Mouse (Mus musculus) G1E (cell line): ENCODE data around the gene Hpca. TPM values are rescaled to one million over a fixed set of nuclear protein-coding genes. Genes with fewer than 3 reads are reported as not detected.

ENCODE experiments used
- ATAC-seq: 2 replicates; pipeline ENCODE4 v1.8.0; 2016; ENCODE audit warnings: mild to moderate bottlenecking; ENCODE audit not compliant: insufficient number of reproducible peaks, poor library complexity, low FRiP score, severe bottlenecking; ENCODE audit errors: extremely low read depth
- DNase-seq: peaks from one replicate; pipeline ENCODE4 v3.0.0; 2012; ENCODE audit warnings: low spot score
- H3K27me3 ChIP-seq: 2 replicates; pipeline ENCODE4 v1.6.1; 2012; ENCODE audit warnings: mild to moderate bottlenecking, low read length, inconsistent platforms; ENCODE audit not compliant: insufficient read depth
- H3K36me3 ChIP-seq: replicated peaks from 2 replicates; pipeline ENCODE3; 2012; ENCODE audit warnings: mild to moderate bottlenecking, inconsistent platforms
- H3K4me1 ChIP-seq: 2 replicates; pipeline ENCODE4 v1.6.1; 2012; ENCODE audit warnings: low read depth, low read length, inconsistent platforms, mixed read lengths; ENCODE audit not compliant: insufficient read depth
- H3K4me3 ChIP-seq: 2 replicates; pipeline ENCODE4 v1.5.1; 2012; ENCODE audit warnings: low read depth, mild to moderate bottlenecking, inconsistent platforms, low read length, moderate library complexity, mixed read lengths
- H3K9me3 ChIP-seq: replicated peaks from 2 replicates; pipeline ENCODE4 v1.6.1; 2012; ENCODE audit warnings: inconsistent platforms
- CTCF ChIP-seq: IDR thresholded peaks from 2 replicates; pipeline ENCODE4 v1.5.1; 2012; ENCODE audit warnings: low read depth, low read length, inconsistent platforms, mixed read lengths
- GATA1 ChIP-seq: IDR thresholded peaks from 2 replicates; pipeline ENCODE4 v1.6.1; 2012; ENCODE audit warnings: borderline replicate concordance, low read length, inconsistent platforms, mixed read lengths
- GATA2 ChIP-seq: IDR thresholded peaks from 2 replicates; pipeline ENCODE4 v1.6.1; 2012; ENCODE audit warnings: low read depth, low read length, inconsistent platforms, borderline replicate concordance
- POLR2AphosphoS5 ChIP-seq: IDR thresholded peaks from 2 replicates; pipeline ENCODE4 v1.6.1; 2012; ENCODE audit warnings: low read depth, low read length, inconsistent platforms; ENCODE audit not compliant: insufficient replicate concordance
- TAL1 ChIP-seq: conservative IDR thresholded peaks from 2 replicates; pipeline ENCODE4 v1.6.1; 2012; ENCODE audit warnings: low read depth, low read length, inconsistent platforms, mixed read lengths
- polyA plus RNA-seq: library from polyadenylated mRNA; stranded (reverse); fragments of >175 nt; gene quantifications from 2 replicates; pipeline ENCODE4 v1.2.3, GENCODE M21; 2012
- total RNA-seq, 2 experiments: library from RNA; stranded (forward) in 1 of 2; stranded (reverse) in 1 of 2; fragments of 200-1000 nt in 1 of 2; fragments of >200 nt in 1 of 2; fragmentation: Nextera tagmentation in 1 of 2; gene quantifications; 2 replicates each; pipeline ENCODE4 v1.2.3; 2014 to 2017

Gene Hpca
- total and polyA plus RNA-seq, 3 experiments: not detected

DNA sequence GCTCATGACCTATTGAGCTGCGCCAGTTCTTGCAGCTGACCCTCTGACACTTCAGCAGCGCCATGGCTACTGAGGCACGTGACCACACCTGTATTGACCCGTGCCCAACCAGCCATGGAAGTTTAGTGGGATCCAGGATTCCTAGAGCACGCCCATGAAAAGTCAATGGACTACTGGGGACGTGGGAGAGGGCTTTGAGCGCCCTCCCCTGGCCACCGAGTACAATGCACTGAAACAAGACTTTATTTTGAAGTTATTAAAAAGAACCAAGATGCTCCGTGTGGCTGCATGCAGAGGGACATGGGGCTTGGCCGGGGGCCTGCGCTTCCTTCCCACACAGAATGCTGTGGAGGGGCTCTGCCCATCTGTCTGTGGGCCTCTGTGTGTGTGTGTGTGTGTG lies 10.5 kb downstream of the Hpca start:
- H3K9me3 ChIP-seq: no peaks in the 10 kb centered on the region
- no peak overlapping the region for H3K4me3 ChIP-seq
- no peaks in the 10 kb centered on the region for H3K36me3 ChIP-seq
- H3K27me3 ChIP-seq: peaks cover 35% of the 10 kb centered on the region
- no peak for DNase-seq
- TF ChIP-seq GATA1 (no peak), TAL1 (no peak), POLR2AphosphoS5 (no peak), GATA2 (no peak), CTCF (peak; percentile 10; the same call in 1 of the 2 replicates)
- ATAC-seq: no peak
- H3K4me1 ChIP-seq: peaks cover 4% of the 10 kb centered on the region

GRCm38 (mm10) chr4:129110804-129111203 lies 11.0 kb downstream of the Hpca start:
- Histone ChIP-seq H3K36me3 (no peaks in the 10 kb centered on the region), H3K27me3 (peaks cover 40% of the 10 kb centered on the region), H3K4me3 (no peak overlapping the region), H3K9me3 (no peaks in the 10 kb centered on the region), H3K4me1 (peaks cover 4% of the 10 kb centered on the region)
- TF ChIP-seq TAL1 (no peak), GATA2 (no peak)
- DNase-seq (no peak), ATAC-seq (no peak)

DNA sequence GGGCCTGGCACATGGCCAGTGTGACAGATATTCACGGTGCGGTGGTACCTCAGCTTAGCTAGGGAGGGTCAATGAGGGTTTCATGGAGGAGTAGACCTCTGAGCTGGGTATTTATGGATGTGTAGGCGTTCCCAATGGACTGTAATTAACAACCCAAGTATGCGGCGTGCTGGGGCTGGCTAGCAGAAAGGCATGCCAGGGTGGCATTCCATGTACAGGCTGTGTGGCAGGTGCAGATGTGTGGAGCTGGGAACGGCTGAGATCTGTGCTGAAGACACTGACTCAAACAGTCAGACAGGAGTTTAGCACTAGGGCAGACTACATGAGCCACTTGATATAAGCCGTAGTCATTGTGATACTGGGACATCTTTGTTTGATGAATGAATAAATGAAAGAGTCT lies 13.2 kb downstream of the Hpca start:
- ATAC-seq (no peak), DNase-seq (no peak)
- Histone ChIP-seq H3K4me1 (peaks cover 4% of the 10 kb centered on the region), H3K36me3 (no peaks in the 10 kb centered on the region), H3K27me3 (peaks cover 57% of the 10 kb centered on the region), H3K9me3 (no peaks in the 10 kb centered on the region), H3K4me3 (no peak overlapping the region)
- no peak for TF ChIP-seq GATA2
- TF ChIP-seq POLR2AphosphoS5: no peak
- TF ChIP-seq GATA1: no peak
- no peak for TF ChIP-seq TAL1
- no peak for TF ChIP-seq CTCF

- DNase-seq (no peak), ATAC-seq (no peak)
- no peaks in the 10 kb centered on the region for H3K36me3 ChIP-seq
- peaks cover 60% of the 10 kb centered on the region for H3K27me3 ChIP-seq
- H3K9me3 ChIP-seq: no peaks in the 10 kb centered on the region
- H3K4me3 ChIP-seq: no peak overlapping the region
- TF ChIP-seq GATA1: no peak
- no peak for TF ChIP-seq GATA2
- no peak for TF ChIP-seq CTCF
- TF ChIP-seq POLR2AphosphoS5: no peak
- TF ChIP-seq TAL1: no peak
- no peaks in the 10 kb centered on the region; the same call in 1 of the 2 replicates for H3K4me1 ChIP-seq
Observed at GRCm38 (mm10) chr4:129107348-129107899, 14.4 kb downstream of the Hpca start.

DNA sequence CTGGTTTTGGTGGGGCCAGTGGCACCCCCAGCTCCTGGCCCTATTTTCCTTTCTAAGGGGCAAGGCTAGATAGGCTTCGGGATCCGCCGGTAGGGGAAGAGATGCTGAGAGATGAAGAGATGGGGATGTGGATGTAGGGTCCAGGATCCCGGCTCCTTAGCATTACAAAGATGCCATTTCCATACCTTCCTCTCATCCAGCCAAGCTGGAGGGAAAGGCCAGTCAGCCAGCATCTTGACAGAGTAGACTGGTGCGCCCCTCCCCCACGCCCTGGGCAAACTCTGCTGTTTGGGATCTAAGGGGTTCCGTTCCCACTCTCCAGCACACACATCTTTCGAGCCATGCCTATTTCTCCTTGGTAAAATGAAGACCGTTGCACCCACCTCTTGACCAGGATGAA lies 15.8 kb downstream of the Hpca start:
- DNase-seq (no peak), ATAC-seq (no peak)
- peaks cover 58% of the 10 kb centered on the region for H3K27me3 ChIP-seq

DNA sequence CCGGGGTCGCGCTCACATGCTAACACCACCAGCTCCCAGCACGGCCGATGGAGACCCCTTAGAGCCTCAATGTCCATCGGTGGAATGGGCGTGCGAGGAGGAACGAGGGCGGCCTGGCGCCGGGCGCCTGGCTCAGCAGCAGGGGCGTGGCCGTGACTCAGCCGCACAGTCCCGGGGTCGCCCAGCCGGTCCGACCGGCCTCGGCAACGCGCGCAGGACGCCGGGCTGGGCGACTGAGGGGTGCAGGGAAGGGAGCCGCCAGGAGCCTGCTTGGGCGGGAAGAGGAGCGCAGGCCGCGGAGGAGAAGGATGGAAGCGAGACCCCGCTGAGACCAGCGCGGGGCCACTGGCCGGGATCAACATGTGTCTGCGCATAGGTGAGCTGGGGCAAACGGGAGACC lies 16.5 kb downstream of the Hpca start, which contains the start of gene Tmem54:
TSS of gene Tmem54 (plus strand) at position 193 of the 400 bp plus-strand sequence.
- peaks cover 58% of the 10 kb centered on the region for H3K27me3 ChIP-seq
- H3K4me3 ChIP-seq: 0 out of 2 replicates have a peak within 1 kb of the TSS, but pooled peaks have one; percentile 9
- ATAC-seq: no peak

More for the DNA sequence above, 15.8 kb downstream of the Hpca start:
- Histone ChIP-seq H3K9me3 (no peaks in the 10 kb centered on the region), H3K4me1 (no peaks in the 10 kb centered on the region; the same call in 1 of the 2 replicates), H3K4me3 (no peak overlapping the region), H3K36me3 (no peaks in the 10 kb centered on the region)
- TF ChIP-seq TAL1: no peak
- TF ChIP-seq POLR2AphosphoS5: no peak
- no peak for TF ChIP-seq CTCF
- TF ChIP-seq GATA1: no peak
- no peak for TF ChIP-seq GATA2

More for the DNA sequence above, 16.5 kb downstream of the Hpca start, which contains the start of gene Tmem54:
- TF ChIP-seq GATA2 (no peak), GATA1 (no peak), TAL1 (no peak), CTCF (no peak), POLR2AphosphoS5 (no peak)
- H3K36me3 ChIP-seq: no peaks in the 10 kb centered on the region
- DNase-seq: no peak
- H3K4me1 ChIP-seq: no peaks in the 10 kb centered on the region; the same call in 1 of the 2 replicates
- H3K9me3 ChIP-seq: no peaks in the 10 kb centered on the region
